Mouse (Mus musculus) frontal cortex, postnatal 10 days (tissue): ENCODE data around the gene Ccdc84.
A peak's percentile ranks its signal among the peaks of the same experiment; 100 is the strongest.
"Not testable (repeated sequence)": the region's sequence is repeated elsewhere in the genome, so short reads cannot be mapped to it uniquely, and the experiment has no call there.

ENCODE experiments used
- DNase-seq, 2 experiments: peaks; one replicate each; pipeline ENCODE4 v3.0.0; 2022; ENCODE audit warnings: low spot score in 2 of 2, mixed read lengths in 1 of 2

Gene Ccdc84

DNA sequence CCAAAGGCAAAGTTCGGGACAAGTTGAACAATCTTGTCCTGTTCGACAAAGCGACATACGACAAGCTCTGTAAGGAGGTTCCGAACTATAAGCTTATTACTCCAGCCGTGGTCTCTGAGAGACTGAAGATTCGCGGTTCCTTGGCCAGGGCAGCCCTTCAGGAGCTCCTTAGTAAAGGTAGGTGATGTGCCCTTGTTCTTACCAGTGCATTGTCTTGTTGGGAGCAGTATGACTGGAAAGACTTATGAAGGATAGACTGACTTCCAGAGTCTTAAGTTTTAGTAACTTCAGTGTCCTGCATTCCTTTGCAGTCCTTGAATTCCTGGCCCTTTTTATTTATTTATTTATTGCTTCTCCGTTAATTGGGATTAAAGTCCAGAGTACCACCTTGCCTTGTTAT, 9.7 kb downstream of the Ccdc84 start:
- not testable (repeated sequence) for DNase-seq

DNA sequence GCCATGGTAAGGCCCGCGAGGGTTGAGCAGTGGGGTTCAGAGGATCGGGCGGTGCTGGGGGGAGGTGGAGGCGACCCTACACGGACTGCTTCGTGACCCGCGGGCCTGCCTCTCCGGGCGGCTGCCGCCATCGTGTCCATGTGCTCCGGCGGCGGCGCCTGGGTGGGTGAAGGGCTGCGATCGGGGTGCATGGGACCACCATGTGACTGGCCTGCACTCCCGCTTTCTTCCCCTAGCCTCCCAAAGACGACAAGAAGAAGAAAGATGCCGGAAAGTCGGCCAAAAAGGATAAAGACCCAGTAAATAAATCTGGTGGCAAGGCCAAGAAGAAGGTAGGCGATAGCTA, 10.6 kb downstream of the Ccdc84 start:
- DNase-seq, result no peak

DNA sequence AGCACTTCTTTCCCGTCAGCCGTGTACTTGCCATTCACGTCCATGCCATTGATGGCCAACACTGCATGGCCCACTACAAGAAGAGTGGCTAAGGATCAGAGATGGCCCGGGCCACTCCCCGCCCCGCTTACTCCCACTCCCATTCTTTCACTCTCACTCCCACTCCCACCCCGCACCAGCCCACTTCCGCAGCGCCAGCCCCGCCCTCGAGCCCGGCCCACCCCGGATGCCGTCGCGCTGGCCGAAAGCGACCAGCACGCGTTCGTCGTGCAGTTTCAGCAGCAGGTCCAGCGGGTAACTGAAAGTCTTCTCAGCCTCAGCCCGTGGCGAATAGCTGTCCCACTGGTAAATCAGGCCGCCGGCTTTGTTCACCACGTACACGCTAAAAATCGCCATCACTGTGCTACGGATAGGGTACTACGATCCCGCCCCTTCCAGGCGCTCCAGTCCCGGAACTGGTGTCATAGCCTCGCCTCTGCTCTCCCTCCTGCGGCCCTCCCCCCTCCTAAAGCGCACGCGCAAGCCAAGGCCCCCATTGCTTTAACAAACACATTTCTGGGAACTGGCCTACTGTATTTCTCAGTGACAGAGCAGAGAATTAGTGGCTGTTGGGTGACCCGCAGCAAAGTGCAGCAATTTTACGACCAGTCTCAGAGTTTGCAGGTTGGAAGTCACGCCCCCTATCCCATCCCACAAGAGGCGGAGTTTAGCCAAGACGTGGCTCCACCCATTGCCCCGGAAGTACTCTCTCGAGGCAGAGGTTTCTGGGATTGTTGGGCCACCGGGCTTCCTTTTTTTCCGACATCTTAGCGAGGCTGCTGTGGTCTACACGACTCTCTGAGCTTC, 11.2 kb downstream of the Ccdc84 start, which contains the start of the genes Rps25 and Trappc4:
Gene Rps25, plus strand, starts transcription at position 234 of the 846 bp plus-strand sequence.
Gene Trappc4, minus strand, starts transcription at position 695 of the 846 bp plus-strand sequence.
- peak; percentile 87 to 91 for DNase-seq

DNA sequence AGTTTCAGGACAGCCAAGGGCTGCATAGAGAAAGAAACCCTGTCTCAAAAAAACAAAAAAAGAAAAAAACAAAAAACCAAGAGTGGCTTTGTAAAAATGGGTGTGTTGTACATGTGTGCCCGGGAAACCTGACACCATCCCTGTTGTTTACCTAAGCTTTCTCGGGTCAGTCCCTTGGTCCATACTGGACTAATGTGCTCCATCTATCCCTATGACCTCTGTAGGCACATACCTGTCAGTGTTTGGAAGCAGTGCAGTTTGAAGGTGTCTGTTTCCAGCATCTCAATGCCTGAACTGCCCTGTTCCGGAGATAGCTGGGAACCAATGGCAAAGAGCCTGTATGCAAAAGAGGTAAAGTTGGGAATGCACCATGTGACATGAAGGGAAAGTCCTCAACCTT, 13.4 kb downstream of the Ccdc84 start:
- DNase-seq, result no peak

- DNase-seq, result no peak
These were observed 17.3 kb downstream of the Ccdc84 start for GRCm38 (mm10) chr9:44401081-44401480.

DNA sequence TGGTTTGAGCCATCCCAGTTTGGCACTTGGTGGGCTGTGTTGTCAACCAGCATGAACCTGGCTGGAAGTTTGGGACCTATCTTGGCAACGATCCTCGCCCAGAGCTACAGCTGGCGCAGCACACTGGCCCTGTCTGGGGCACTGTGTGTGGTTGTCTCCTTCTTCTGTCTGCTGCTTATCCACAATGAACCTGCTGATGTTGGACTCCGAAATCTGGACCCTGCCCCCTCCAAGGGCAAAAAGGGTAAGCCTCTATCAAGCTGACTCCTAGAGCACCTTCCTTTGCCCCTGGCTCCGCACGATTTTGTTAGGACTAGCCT, 18.6 kb downstream of the Ccdc84 start:
- DNase-seq, result no peak

DNA sequence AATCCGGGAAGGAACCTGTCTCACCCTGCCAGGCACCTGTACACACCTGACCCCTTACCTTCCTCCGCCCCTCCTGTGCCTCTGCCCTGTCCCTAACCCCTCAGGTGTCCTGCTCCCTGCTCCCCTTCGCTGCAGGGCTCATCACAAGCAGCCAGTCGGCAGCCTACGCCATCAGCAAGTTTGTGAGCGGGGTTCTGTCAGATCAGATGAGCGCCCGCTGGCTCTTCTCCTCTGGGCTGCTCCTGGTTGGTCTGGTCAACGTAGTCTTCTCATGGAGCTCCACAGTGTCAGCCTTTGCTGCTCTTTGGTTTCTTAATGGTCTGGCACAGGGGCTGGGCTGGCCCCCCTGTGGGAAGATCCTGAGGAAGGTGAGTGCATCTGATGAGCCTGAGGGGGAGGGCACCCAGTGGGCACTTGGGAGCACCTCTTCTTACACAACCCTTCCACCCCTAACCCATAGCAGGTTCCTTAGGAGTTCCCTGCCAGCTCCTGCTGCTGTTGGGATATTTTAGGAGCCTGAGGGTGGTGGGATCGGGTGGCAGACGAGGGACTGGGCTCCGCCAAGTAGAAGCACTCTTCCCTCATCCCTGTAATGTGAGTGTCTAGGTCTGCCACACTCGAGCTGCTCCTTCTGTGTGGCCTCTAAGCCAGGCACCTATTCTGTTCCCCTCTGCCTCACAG, 19.1 kb downstream of the Ccdc84 start:
- no peak for DNase-seq

GRCm38 (mm10) chr9:44398551-44398950, 19.8 kb downstream of the Ccdc84 start:
- no peak for DNase-seq

DNA sequence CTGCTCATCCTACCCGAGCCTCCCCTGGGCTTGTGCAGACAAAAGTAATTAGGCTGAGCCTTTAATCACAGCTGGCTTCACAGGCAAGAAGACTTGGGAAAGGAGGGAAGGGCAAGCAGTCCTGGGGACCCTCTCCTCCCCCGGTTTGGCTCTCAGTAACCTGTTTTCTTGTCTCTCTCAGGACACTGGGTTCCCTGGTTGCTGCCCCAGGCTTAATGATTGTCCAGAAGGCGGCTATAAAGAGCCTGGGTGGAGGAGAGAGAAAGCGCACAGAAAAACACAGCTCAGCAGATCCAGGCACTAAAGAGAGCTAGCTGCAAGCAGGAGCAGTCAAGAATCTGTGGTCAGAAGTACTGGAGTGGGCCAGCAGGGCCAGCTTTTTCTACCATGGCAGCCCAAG, 20.3 kb downstream of the Ccdc84 start:
- DNase-seq, result no peak

DNA sequence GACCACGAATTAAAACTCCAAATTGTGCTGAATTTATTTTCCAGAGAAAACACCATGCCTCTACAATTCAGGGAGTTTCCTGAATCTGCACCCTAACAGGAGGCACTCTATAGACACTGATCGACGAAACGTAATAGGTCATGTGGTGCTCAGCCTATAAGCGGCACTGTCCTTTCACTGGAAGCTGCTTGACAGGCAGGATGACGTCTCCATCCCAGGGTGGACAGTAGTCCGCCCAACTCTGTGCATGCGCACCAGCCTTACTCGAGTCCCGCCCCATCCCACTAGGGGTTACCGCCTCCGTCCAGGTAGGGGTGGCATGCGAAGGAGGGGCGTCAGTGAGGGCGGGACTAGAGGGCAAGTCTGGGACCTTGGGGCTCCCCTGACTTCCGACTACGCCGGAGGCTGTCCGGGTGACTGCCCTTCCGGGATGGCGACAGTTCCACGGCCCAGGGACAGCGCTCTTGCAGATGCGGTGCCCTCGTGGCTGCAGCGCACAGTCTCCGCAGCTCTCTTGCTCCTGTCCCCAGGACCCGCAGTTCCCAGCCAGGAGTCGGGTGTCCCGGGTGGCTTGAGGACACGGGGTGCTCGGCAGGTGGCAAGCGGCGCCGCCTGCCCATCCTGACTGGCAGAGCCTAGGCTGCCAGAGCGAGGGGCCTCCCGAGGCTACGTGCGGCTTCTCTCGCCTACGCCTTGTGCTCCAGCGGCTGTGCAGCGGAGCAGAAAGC, 21.5 kb downstream of the Ccdc84 start, which contains the start of gene Slc37a4:
Gene Slc37a4, plus strand, starts transcription at position 169 of the 728 bp plus-strand sequence.
- DNase-seq, result peak; percentile 91 to 92

GRCm38 (mm10) chr9:44391466-44391865, 26.9 kb downstream of the Ccdc84 start:
- no peak for DNase-seq

DNA sequence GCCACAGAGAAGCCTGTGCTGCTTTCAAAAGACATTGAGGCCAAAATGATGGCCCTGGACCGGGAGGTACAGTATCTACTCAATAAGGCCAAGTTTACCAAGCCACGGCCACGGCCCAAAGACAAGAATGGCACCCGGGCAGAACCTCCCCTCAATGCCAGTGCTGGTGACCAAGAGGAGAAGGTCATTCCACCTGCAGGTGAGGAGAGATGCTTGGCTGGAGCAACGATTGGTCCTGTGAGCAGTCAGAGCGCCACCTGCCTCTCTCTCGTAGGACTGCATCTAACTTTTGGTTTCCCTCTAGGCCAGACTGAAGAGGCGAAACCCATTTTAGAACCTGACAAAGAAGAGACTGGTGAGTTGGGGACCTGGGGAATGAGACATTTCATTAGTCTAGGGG, 29.1 kb downstream of the Ccdc84 start:
- no peak for DNase-seq

GRCm38 (mm10) chr9:44387221-44387620, 31.1 kb downstream of the Ccdc84 start:
- DNase-seq, result no peak

DNA sequence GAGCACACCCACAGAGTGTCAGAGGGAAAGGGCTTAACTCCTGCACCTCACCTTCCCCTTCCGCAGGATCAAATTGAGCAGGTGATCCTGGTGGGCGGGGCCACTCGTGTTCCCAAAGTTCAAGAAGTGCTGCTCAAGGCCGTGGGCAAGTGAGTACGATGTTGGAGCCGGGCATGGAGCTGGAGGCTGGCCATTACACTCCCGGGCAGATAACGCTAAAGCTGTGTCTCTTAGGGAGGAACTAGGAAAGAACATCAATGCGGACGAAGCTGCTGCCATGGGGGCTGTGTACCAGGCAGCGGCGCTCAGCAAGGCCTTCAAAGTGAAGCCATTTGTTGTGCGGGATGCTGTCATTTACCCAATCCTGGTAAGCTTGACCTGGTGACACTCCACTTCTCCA, 33.8 kb downstream of the Ccdc84 start:
- DNase-seq, result no peak

DNA sequence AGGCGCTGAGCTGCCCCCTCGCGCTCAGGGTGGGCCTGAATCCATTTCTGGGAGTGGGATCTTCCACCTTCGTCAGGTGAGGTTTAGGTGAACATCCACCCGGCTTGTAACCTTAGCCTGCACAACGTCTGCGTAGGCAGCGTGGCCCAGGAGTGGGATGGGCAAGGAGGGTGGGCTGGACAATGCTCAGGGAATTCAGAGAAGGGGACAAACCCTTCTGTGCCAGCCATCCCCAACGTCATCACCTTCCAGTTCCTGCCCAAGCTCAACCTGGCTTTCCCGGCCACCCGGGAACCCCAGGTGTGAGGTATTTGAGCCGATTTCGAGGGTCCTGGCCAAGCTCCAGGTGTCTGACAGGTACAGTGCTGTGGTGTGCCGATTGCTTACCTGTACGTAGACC, 38.5 kb downstream of the Ccdc84 start:
- no peak for DNase-seq

GRCm38 (mm10) chr9:44379054-44379834, 39.1 kb downstream of the Ccdc84 start, which contains the start of gene Hyou1:
TSS of gene Hyou1 (plus strand) at chr9:44379490.
- peak; percentile 98 to 99 for DNase-seq

DNA sequence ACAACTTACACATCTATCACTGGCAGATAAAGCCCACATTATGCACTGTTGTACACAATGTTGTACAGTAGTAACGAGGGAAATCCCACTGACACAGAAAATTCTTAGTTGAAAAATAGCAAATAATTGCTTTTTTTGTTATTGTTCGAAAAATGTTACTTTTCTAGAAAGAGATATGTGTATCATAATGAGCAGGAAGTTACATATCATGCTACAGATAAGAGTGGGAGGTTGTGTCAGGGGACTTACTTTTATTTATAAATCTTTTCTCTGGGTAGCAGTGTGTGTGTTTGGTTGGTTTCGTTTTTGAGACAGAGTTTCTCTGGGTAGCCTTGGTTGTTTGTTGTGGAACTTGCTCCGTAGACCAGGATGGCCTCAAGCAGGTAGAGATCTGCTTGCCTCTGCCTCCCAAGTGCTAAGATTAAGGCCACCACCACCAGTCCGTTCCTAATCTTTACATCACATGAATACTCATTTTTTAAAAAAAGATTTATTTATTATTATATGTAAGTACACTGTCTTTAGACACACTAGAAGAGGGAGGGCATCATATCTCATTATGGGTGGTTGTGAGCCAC, 40.1 kb downstream of the Ccdc84 start:
- no peak for DNase-seq

DNA sequence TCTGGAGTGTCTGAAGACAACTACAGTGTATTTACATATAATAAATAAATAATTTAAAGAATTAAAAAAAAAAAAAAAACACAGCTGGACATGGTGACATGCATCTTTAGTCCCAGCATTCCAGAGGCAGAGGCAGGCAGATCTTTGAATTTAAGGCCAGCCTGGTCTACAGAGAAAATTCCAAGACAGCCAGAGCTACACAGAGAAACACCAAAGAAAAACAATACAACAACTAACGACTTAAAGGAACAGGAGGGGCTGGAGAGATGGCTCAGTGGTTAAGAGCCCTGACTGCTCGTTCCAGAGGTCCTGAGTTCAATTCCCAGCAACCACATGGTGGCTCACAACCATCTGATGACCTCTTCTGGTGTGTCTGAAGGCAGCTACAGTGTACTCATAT, 41.0 kb downstream of the Ccdc84 start:
- DNase-seq, result not testable (repeated sequence)

DNA sequence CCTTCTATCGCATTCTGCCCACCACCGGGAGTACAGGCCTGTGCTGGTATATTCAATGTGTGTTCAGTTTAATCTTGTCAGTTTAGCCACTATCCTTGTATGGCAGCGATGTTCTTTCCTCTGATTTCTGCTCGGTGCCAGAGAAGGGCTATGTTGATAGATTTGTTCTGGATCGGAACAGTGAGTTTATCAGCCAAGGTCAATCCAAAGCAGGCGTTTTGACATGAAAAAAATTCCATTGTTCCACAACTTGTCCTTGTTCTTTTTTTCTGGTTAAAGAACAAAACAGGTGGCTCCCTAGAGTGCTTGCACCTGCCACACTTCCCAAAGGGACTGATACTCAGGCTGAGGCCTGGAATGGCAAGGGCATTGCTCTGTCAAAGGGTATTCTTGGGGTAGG, 42.2 kb downstream of the Ccdc84 start:
- no peak for DNase-seq

DNA sequence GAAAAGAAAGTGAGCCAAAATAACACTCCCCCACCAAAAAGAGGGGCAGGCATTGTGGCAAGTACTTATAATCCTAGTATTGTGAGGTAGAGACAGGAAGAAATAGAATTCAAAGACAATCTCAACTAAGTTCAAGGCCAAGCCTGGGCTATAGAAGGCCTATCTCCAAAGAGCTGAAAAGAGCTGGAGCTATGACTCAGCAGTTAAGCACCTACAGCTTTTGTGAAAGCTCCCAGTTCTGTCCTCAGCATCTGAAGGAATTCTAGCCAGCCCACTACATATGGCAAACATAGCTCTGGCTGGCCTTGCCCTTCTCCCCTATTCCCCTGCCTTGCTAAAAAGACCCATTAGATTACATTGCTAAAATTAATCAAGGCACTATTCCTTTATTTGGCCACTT, 45.0 kb downstream of the Ccdc84 start:
- DNase-seq, result no peak

- no peak for DNase-seq
These were observed 53.9 kb downstream of the Ccdc84 start for GRCm38 (mm10) chr9:44364480-44364879.
